In the genomic region with DNA sequence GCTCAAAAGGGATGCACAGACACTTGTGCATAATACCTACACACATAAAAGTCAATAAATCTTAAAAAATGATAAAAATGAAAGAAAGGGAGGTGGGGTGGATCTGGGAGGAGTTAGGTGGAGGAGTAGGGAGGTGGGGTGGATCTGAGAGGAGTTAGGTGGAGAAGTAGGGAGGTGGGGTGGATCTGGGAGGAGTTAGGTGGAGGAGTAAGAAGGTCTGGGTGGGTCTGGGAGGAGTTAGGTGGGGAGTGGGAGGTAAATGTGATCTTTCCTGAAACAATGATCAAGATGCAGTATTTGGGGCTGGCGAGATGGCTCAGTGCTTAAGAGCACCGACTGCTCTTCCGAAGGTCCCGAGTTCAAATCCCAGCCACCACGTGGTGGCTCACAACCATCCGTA, we compare ENCODE assay signal across 27 mouse cellular contexts. TPM values are rescaled to one million over a fixed set of nuclear protein-coding genes. Genes with fewer than 3 reads are reported as not detected.
DNase-seq lines count a peak whose midpoint lies in the region; ATAC-seq and TF ChIP-seq lines count a peak whose summit lies in the region.
"Had no signal": no experiment of that assay in that cellular context is flagged by ENCODE, and none has a peak within 500 bp of the region (broad histone marks: within the 10 kb centered on the region; RNA-seq: fewer than 3 reads in every experiment).

No protein-coding gene starts in this region.

- no peaks in the 10 kb centered on the region for H3K27me3 ChIP-seq in heart, embryonic 10.5 days (ENCODE audit: insufficient read depth, poor library complexity, severe bottlenecking)
- no peaks in the 10 kb centered on the region for H3K27me3 ChIP-seq in midbrain, embryonic 15.5 days (replicated peaks)
- H3K27me3 ChIP-seq in midbrain, embryonic 13.5 days = no peaks in the 10 kb centered on the region
- H3K27me3 ChIP-seq: heart, embryonic 13.5 days had no signal

- H3K27ac ChIP-seq in heart, embryonic 10.5 days = peak overlapping the region; percentile 32; the same call in 1 of the 2 replicates
- H3K27ac ChIP-seq in midbrain, embryonic 15.5 days = no peak overlapping the region
- no peak overlapping the region for H3K27ac ChIP-seq in midbrain, embryonic 13.5 days
- peak overlapping the region; percentile 100; the same call in 1 of the 2 replicates for H3K27ac ChIP-seq in ES-E14 (ENCODE audit: insufficient read depth, low read depth, low read length, poor library complexity, severe bottlenecking)
- H3K27ac ChIP-seq: left cerebral cortex, adult 2 months; macrophage had no signal

- no peak for DNase-seq in heart, embryonic 10.5 days (ENCODE audit: low spot score)
- DNase-seq in heart, postnatal 4 days = no peak
- no peak for DNase-seq in ES-E14 (ENCODE audit: low read depth, low spot score)
- no peak for DNase-seq in ovary, postnatal 36 days (ENCODE audit: low spot score)
- no peak for DNase-seq in adrenal gland, postnatal 4 days (ENCODE audit: low spot score in 2 of 2)
- DNase-seq: adrenal gland, postnatal 36 days; B cell, adult 2 months; cerebellum, adult 11 months; cerebellum, adult 9-11 months; gastrocnemius, postnatal 10 days; heart, postnatal 14 days; kidney, adult 18-20 months; layer of hippocampus, adult 9-11 months; retina, postnatal 1 day; right cerebral cortex, postnatal 25 days; spleen, adult 18-20 months had no signal

- in situ Hi-C loops in ES-E14 (cut with MboI; ENCODE audit: low sequenced_read_pairs in 2 of 2, unreplicated experiment in 2 of 2) = no loop called here

- no peaks in the 10 kb centered on the region for H3K9me3 ChIP-seq in heart, embryonic 10.5 days
- no peaks in the 10 kb centered on the region for H3K9me3 ChIP-seq in midbrain, embryonic 15.5 days
- H3K9me3 ChIP-seq in midbrain, embryonic 13.5 days = no peaks in the 10 kb centered on the region
- no peaks in the 10 kb centered on the region for H3K9me3 ChIP-seq in ES-E14 (ENCODE audit: control insufficient read depth, insufficient read depth, low read depth, low read length)
- H3K9me3 ChIP-seq: embryonic facial prominence, embryonic 10.5 days; heart, embryonic 13.5 days had no signal

- H3K36me3 ChIP-seq in heart, embryonic 10.5 days = no peaks in the 10 kb centered on the region
- H3K36me3 ChIP-seq in midbrain, embryonic 15.5 days (replicated peaks) = 0 out of 2 replicates have a peak, but pooled peaks cover 4% of the 10 kb centered on the region
- 0 out of 2 replicates have a peak, but pooled peaks cover 7% of the 10 kb centered on the region for H3K36me3 ChIP-seq in midbrain, embryonic 13.5 days
- peaks cover 2% of the 10 kb centered on the region for H3K36me3 ChIP-seq in ES-E14 (ENCODE audit: control insufficient read depth, insufficient read depth, low read length, poor library complexity, severe bottlenecking)
- H3K36me3 ChIP-seq: embryonic facial prominence, embryonic 10.5 days; heart, embryonic 13.5 days had no signal

- H3K4me3 ChIP-seq in heart, embryonic 10.5 days = no peak overlapping the region
- no peak overlapping the region for H3K4me3 ChIP-seq in midbrain, embryonic 15.5 days
- H3K4me3 ChIP-seq in midbrain, embryonic 13.5 days (replicated peaks) = no peak overlapping the region
- H3K4me3 ChIP-seq in ES-E14 (ENCODE audit: insufficient read depth in 1 of 2, low read depth in 1 of 2, low read length in 2 of 2, poor library complexity in 1 of 2, severe bottlenecking in 1 of 2) = peak overlapping the region in 1 of 2 experiments; percentile 62; a peak in 1 of 4 replicates
- H3K4me3 ChIP-seq: embryonic facial prominence, embryonic 10.5 days; heart, embryonic 13.5 days; left cerebral cortex, adult 2 months had no signal

- WGBS in heart, embryonic 10.5 days = 81% methylated on average over 6 of the region's 6 CpGs
- WGBS in midbrain, embryonic 15.5 days = 97% methylated on average over 6 of the region's 6 CpGs
- 94% methylated on average over 6 of the region's 6 CpGs for WGBS in midbrain, embryonic 13.5 days

- peaks cover 50% of the 10 kb centered on the region for H3K4me1 ChIP-seq in heart, embryonic 10.5 days
- peaks cover 23% of the 10 kb centered on the region for H3K4me1 ChIP-seq in midbrain, embryonic 15.5 days
- peaks cover 32% of the 10 kb centered on the region for H3K4me1 ChIP-seq in midbrain, embryonic 13.5 days (replicated peaks)
- peaks cover 8 to 15% of the 10 kb centered on the region in 2 experiments; a peak in 3 of 4 replicates for H3K4me1 ChIP-seq in ES-E14 (ENCODE audit: control insufficient read depth in 2 of 2, insufficient read depth in 2 of 2, low read length in 2 of 2, poor library complexity in 1 of 2)

- ATAC-seq in midbrain, embryonic 15.5 days (replicated peaks) = no peak
- no peak for ATAC-seq in midbrain, embryonic 13.5 days
- ATAC-seq: inflammation-experienced regulatory T-cells, adult 6 months; lung, postnatal 0 days had no signal

- H3K4me2 ChIP-seq in midbrain, embryonic 15.5 days = peak overlapping the region; percentile 51
- no peak overlapping the region for H3K4me2 ChIP-seq in midbrain, embryonic 13.5 days (replicated peaks)
- H3K4me2 ChIP-seq: heart, embryonic 13.5 days had no signal

- no peak overlapping the region for H3K9ac ChIP-seq in midbrain, embryonic 15.5 days
- no peak overlapping the region for H3K9ac ChIP-seq in midbrain, embryonic 13.5 days (replicated peaks)
- H3K9ac ChIP-seq in ES-E14 (ENCODE audit: insufficient read depth, low read depth, low read length, poor library complexity, severe bottlenecking) = peak overlapping the region; percentile 47; the same call in 1 of the 2 replicates

TF ChIP-seq in ES-E14, 5 proteins besides CTCF, POLR2A, EP300 and RAD21:
- TF ChIP-seq MAFK (IDR thresholded peaks at IDR 0.05; ENCODE audit: insufficient read depth, low read depth, low read length) = no peak
- no peak for TF ChIP-seq ZNF384 (IDR thresholded peaks at IDR 0.05; ENCODE audit: low read depth, low read length)
- no peak for TF ChIP-seq CHD2 (IDR thresholded peaks at IDR 0.05; ENCODE audit: low read depth, low read length)
- TF ChIP-seq HCFC1 (IDR thresholded peaks at IDR 0.05; ENCODE audit: borderline replicate concordance, insufficient read depth, low read length) = no peak
- no peak for TF ChIP-seq ZC3H11A (IDR thresholded peaks at IDR 0.05; ENCODE audit: borderline replicate concordance, low read depth, low read length)
TF ChIP-seq in ES-E14: peak in this region for 0.

RNA-seq across cellular contexts. Expression of a gene that starts 16.3 kb away (rescaled TPM):
- polyA plus RNA-seq in heart, embryonic 10.5 days (2016; fragmentation: Nextera tagmentation; extraction: Ambion mirVana) = 2,877 and 3,185 TPM in 2 replicates
- 1,000 to 10,000 TPM; 4,503 to 4,597 TPM for total RNA-seq in heart, postnatal 4 days (2021)
- polyA plus RNA-seq in midbrain, embryonic 15.5 days (2015; fragmentation: Nextera tagmentation; extraction: Ambion mirVana) = 3,193 and 3,214 TPM in 2 replicates
- polyA plus RNA-seq in midbrain, embryonic 13.5 days (2015; fragmentation: Nextera tagmentation; extraction: Ambion mirVana) = 3,693 and 3,771 TPM in 2 replicates
- total RNA-seq in ES-E14 (2012; rRNA removed) = 10,022 and 10,869 TPM in 2 replicates
- 1,000 to 10,000 TPM; 7,895 to 7,946 TPM for total RNA-seq in adrenal gland, postnatal 4 days (2021)

RNA-seq across cellular contexts. Expression of a gene that starts 56.6 kb away (rescaled TPM):
- polyA plus RNA-seq in heart, embryonic 10.5 days (2016; fragmentation: Nextera tagmentation; extraction: Ambion mirVana) = 0.89 and 1.1 TPM in 2 replicates
- not detected for total RNA-seq in heart, postnatal 4 days (2021)
- 2.2 and 2.4 TPM in 2 replicates for polyA plus RNA-seq in midbrain, embryonic 15.5 days (2015; fragmentation: Nextera tagmentation; extraction: Ambion mirVana)
- polyA plus RNA-seq in midbrain, embryonic 13.5 days (2015; fragmentation: Nextera tagmentation; extraction: Ambion mirVana) = 0.58 and 1.0 TPM in 2 replicates
- total RNA-seq in ES-E14 (2012; rRNA removed) = 0.45 and 1.6 TPM in 2 replicates
- under 1 TPM; 0.34 to 0.79 TPM for total RNA-seq in adrenal gland, postnatal 4 days (2021)
- total RNA-seq: adrenal gland, adult 18-20 months; gastrocnemius, postnatal 10 days; heart, postnatal 14 days; monocyte, adult 5-6 weeks had no signal
- polyA plus RNA-seq: large intestine, adult 2 months; macrophage had no signal

RNA-seq across cellular contexts. Expression of a gene that starts 57.2 kb away (rescaled TPM):
- polyA plus RNA-seq in heart, embryonic 10.5 days (2016; fragmentation: Nextera tagmentation; extraction: Ambion mirVana) = 28.1 and 30.3 TPM in 2 replicates
- total RNA-seq in heart, postnatal 4 days (2021) = 10 to 100 TPM; 20.3 to 20.4 TPM
- 28.8 and 30.8 TPM in 2 replicates for polyA plus RNA-seq in midbrain, embryonic 15.5 days (2015; fragmentation: Nextera tagmentation; extraction: Ambion mirVana)
- polyA plus RNA-seq in midbrain, embryonic 13.5 days (2015; fragmentation: Nextera tagmentation; extraction: Ambion mirVana) = 25.4 and 26.3 TPM in 2 replicates
- total RNA-seq in ES-E14 (2012; rRNA removed) = 31.3 and 44.8 TPM in 2 replicates
- total RNA-seq in adrenal gland, postnatal 4 days (2021) = 10 to 100 TPM; 25.4 to 27.7 TPM

Comparison
In these comparisons a context has a peak if more than half of its experiments do, and no peak if none do; other contexts are left out.
1. H3K27ac ChIP-seq: peak in heart, embryonic 10.5 days (single experiment) and ES-E14 (single experiment); none in midbrain, embryonic 15.5 days (single experiment) and midbrain, embryonic 13.5 days (single experiment).